Mouse (Mus musculus) liver, postnatal 0 days (tissue): ENCODE data around the gene Mrpl47. TPM values are rescaled to one million over a fixed set of nuclear protein-coding genes. Genes with fewer than 3 reads are reported as not detected.
A peak's percentile ranks its signal among the peaks of the same experiment; 100 is the strongest.
"Not testable (repeated sequence)": the region's sequence is repeated elsewhere in the genome, so short reads cannot be mapped to it uniquely, and the experiment has no call there.

ENCODE experiments used
- ATAC-seq: fragments of 200-750 bp; cut with Nextera tagmentation; 2 replicates; pipeline ENCODE4 v1.8.0; 2017; ENCODE audit warnings: mild to moderate bottlenecking, moderate library complexity
- DNase-seq: peaks from one replicate; pipeline ENCODE4 v3.0.0-alpha.2; 2016
- H3K27ac ChIP-seq: fragments of 300-500 bp; sonication (generic); 2 replicates; pipeline ENCODE4 v1.5.1; 2014; ENCODE audit warnings: antibody characterized with exemption, moderate library complexity, mild to moderate bottlenecking, low read depth
- H3K27me3 ChIP-seq: fragments of 300-500 bp; sonication (generic); 2 replicates; pipeline ENCODE4 v1.6.1; 2014; ENCODE audit warnings: low read length, control low read depth, mixed read lengths; ENCODE audit not compliant: insufficient read depth
- H3K36me3 ChIP-seq: fragments of 300-500 bp; sonication (generic); replicated peaks from 2 replicates; pipeline ENCODE4 v1.6.1; 2014; ENCODE audit warnings: mild to moderate bottlenecking, control low read depth, low read length, moderate library complexity, mixed read lengths; ENCODE audit not compliant: insufficient read depth
- H3K4me1 ChIP-seq: fragments of 300-500 bp; sonication (generic); 2 replicates; pipeline ENCODE4 v1.6.1; 2014; ENCODE audit warnings: antibody characterized with exemption, mild to moderate bottlenecking, control low read depth; ENCODE audit not compliant: insufficient read depth
- H3K4me2 ChIP-seq: fragments of 300-500 bp; sonication (generic); 2 replicates; pipeline ENCODE4 v1.6.1; 2014; ENCODE audit warnings: low read depth, mild to moderate bottlenecking, low read length, moderate library complexity, mixed read lengths
- H3K4me3 ChIP-seq: fragments of 300-500 bp; sonication (generic); 2 replicates; pipeline ENCODE4 v1.5.1; 2014; ENCODE audit warnings: low read depth, low read length
- H3K9ac ChIP-seq: fragments of 300-500 bp; sonication (generic); replicated peaks from 2 replicates; pipeline ENCODE4 v1.6.1; 2014; ENCODE audit warnings: mild to moderate bottlenecking, moderate library complexity
- H3K9me3 ChIP-seq: fragments of 300-500 bp; sonication (generic); 2 replicates; pipeline ENCODE4 v1.6.1; 2016; ENCODE audit warnings: mild to moderate bottlenecking, control low read depth, low read length, mixed read lengths
- CTCF ChIP-seq: sonication (generic); IDR thresholded peaks from 2 replicates; pipeline ENCODE4 v1.5.1; 2016; ENCODE audit warnings: antibody characterized with exemption, low read depth
- EP300 ChIP-seq: IDR thresholded peaks from 2 replicates; pipeline ENCODE4 v1.6.1; 2016; ENCODE audit warnings: antibody characterized with exemption, low read depth, mild to moderate bottlenecking
- WGBS: fragments of 180-500 bp; shearing (Covaris S2); extraction: QIAGEN DNeasy Blood & Tissue Kit; methylation state at CpG from one replicate; pipeline ENCODE4 v1.1.7; 2014; ENCODE audit not compliant: insufficient replicate concordance; 5-methylcytosine and 5-hydroxymethylcytosine counted together
- polyA plus RNA-seq: library from polyadenylated mRNA; unstranded; fragments of >200 nt; fragmentation: Nextera tagmentation; extraction: Ambion mirVana; gene quantifications from 2 replicates; pipeline ENCODE4 v1.2.1, GENCODE M21; 2015

Mrpl47 gene
- polyA plus RNA-seq, 1 experiment from 2014 or later: 15.2 TPM

DNA sequence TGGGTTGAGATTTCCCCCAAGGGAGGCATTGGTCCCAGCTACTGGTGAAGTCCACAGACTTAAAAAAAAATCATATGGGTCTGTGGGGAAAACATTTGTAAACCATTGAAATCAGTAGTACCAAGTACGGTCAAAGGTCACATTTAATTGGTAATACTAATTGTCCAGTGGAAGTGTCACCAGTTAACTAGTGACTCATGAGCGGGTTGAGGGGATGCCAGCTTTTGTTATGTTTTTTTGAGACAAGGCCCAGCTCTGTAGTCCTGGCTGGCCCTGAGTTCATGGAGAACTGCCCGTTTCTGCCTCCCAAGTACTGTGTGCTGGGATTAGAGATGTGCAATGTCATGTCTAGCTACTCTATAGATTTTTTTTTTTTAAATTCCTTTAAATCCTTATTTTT, 23.7 kb downstream of the Mrpl47 start:
- Histone ChIP-seq H3K4me1 (peaks cover 9% of the 10 kb centered on the region), H3K4me2 (no peak overlapping the region), H3K36me3 (peaks cover 61% of the 10 kb centered on the region), H3K9me3 (no peaks in the 10 kb centered on the region), H3K27me3 (no peaks in the 10 kb centered on the region), H3K9ac (no peak overlapping the region), H3K4me3 (no peak overlapping the region), H3K27ac (no peak overlapping the region)
- 91% methylated on average over 3 of the region's 3 CpGs for WGBS
- ATAC-seq (no peak), DNase-seq (no peak)
- TF ChIP-seq CTCF (no peak), EP300 (no peak)

DNA sequence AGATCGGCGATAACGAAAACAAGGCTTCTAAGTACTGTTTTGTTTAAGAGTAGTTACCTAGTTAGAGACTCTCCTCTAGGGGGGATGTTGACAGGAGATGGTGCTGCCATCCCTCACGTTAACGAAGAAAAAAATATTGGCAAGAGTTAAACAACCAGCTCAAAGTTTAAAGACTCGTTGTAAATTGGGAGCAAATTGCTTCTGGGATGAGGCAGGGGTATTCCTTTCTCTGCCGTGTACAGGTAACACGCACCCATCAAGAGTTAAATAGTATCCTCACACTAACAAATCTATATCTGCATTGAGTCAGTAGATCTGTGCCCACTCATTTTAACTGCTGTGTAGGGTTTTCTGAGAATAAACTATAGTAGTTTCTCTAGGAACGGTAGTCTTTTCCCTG, 28.0 kb downstream of the Mrpl47 start:
- Histone ChIP-seq H3K27me3 (no peaks in the 10 kb centered on the region), H3K4me1 (peaks cover 11% of the 10 kb centered on the region), H3K36me3 (peaks cover 26% of the 10 kb centered on the region), H3K9ac (peak overlapping the region; percentile 85), H3K27ac (peak overlapping the region; percentile 90), H3K4me3 (peak overlapping the region; percentile 87), H3K4me2 (peak overlapping the region; percentile 78), H3K9me3 (no peaks in the 10 kb centered on the region)
- TF ChIP-seq EP300: no peak
- TF ChIP-seq CTCF: no peak
- WGBS: 6% methylated on average over 9 of the region's 9 CpGs
- no peak for DNase-seq
- ATAC-seq: no peak

DNA sequence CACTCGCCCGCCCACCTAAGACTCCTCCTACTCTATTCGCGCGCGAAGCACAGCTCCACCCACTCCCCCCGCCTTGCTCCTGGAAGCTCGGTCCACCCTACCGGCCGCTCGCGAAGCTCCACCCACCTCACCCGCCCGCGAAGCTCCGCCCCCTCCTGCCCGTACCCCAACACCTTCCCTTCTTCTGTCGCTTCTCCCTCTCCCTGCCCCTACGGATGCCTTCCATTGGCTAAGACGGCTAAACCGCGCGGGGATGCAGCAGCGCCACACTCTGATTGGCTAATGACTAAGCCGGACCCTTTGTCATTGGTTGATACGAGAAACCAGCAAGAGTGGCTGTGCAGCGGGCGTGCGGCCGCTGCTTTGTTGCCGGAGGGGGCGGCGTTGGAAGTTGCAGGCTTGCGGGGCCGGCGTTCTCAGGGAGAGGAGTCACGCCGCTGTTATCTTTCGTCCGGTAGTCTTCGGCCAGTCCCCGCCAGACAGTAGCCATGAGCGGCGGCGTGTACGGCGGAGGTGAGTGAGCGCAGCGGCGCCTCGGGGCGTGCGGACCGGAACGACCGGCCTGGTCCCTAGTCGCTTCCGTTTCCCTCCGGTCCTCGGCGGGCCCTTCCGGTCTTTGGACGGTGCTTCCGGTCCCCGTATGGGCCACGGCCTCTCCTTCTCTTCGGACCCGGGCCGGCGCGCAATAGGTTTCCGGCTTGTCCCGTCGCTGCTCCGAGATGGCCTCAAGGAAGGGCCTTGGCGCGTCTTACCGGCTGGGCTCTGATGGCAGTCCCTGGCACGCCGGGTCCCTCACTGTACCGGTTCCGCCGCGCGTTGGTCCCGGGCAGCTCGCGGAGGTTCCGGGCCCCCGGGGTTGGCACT, 28.8 kb downstream of the Mrpl47 start:
- H3K9me3 ChIP-seq: no peaks in the 10 kb centered on the region
- peak overlapping the region; percentile 87 for H3K4me3 ChIP-seq
- peak overlapping the region; percentile 90 for H3K27ac ChIP-seq
- TF ChIP-seq EP300 (peak; percentile 70; the same call in 1 of the 2 replicates), CTCF (peak; percentile 27; the same call in 1 of the 2 replicates)
- DNase-seq: peak; percentile 100
- WGBS: under 1% methylated on average over 74 of the region's 90 CpGs
- H3K36me3 ChIP-seq: peaks cover 18% of the 10 kb centered on the region
- no peaks in the 10 kb centered on the region for H3K27me3 ChIP-seq
- peak overlapping the region; percentile 78 for H3K4me2 ChIP-seq
- peak overlapping the region; percentile 85 for H3K9ac ChIP-seq
- ATAC-seq: peak; percentile 99
- H3K4me1 ChIP-seq: peaks cover 11% of the 10 kb centered on the region

DNA sequence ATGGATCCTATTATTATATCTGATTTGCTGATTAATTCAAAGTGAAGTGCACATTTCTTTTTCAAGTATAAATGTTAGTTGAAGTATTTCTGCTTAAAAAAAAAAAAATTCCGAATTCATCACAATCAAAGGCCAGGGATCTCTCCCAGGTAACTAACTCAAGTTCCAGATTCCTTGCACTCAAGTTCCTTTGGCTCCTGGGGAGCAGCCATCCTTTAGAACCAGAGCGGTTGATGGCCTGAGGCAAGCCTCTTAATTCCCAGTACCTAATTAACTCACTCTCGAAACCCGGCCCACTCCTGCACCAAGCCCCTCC, 29.4 kb downstream of the Mrpl47 start:
- no peaks in the 10 kb centered on the region for H3K27me3 ChIP-seq
- 0 out of 2 replicates have a peak overlapping the region, but pooled peaks have one; percentile 50 for H3K9ac ChIP-seq
- DNase-seq: no peak
- no peak overlapping the region for H3K27ac ChIP-seq
- peak overlapping the region; percentile 78 for H3K4me2 ChIP-seq
- no peaks in the 10 kb centered on the region for H3K9me3 ChIP-seq
- ATAC-seq: no peak
- peak overlapping the region; percentile 87 for H3K4me3 ChIP-seq
- TF ChIP-seq CTCF (no peak), EP300 (no peak)
- 6% methylated on average over 4 of the region's 4 CpGs for WGBS
- peaks cover 12% of the 10 kb centered on the region for H3K36me3 ChIP-seq
- peaks cover 11% of the 10 kb centered on the region for H3K4me1 ChIP-seq

DNA sequence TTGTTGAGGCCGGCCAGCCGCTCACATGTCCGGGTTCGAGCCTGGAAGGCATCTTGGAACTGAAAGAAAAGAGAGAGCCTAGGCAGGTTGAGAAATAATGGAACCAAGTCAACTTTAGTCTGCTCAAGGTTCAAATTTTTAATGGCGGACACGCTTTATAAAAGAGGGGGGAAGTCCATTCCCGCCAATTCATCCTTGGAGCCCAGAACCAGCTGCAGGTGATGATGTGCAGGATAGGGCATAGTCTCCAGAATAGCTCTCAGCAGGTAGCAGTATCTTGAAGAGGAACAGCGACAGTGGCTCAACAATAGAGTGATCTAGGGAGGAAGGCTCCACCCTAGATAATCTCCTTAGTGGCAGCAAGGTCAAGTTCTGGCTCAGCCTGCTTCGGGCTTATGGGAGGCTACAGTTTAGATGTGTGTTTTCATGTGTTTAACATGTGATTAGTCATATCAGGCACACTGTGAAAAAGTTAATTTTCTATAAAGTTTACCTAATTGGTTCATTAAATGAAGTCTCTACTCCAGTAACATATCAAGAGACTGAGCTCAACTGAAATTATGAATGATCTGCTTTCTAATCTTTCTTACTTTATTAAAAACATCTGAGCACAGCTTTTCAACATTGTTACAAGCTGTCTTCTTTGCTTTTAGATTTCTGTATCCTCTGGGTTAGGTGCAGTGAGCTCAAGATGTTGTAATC, 31.6 kb downstream of the Mrpl47 start, which contains the start of gene Actl6a:
TSS of gene Actl6a (plus strand) at position 652 of the 702 bp plus-strand sequence.
- not testable (repeated sequence) for H3K9ac ChIP-seq, H3K4me2 ChIP-seq, H3K9me3 ChIP-seq, ATAC-seq, H3K27ac ChIP-seq, H3K4me3 ChIP-seq, H3K36me3 ChIP-seq, DNase-seq, H3K27me3 ChIP-seq
- 73% methylated on average over 9 of the region's 9 CpGs for WGBS
- H3K4me1 ChIP-seq: peaks cover 11% of the 10 kb centered on the region

DNA sequence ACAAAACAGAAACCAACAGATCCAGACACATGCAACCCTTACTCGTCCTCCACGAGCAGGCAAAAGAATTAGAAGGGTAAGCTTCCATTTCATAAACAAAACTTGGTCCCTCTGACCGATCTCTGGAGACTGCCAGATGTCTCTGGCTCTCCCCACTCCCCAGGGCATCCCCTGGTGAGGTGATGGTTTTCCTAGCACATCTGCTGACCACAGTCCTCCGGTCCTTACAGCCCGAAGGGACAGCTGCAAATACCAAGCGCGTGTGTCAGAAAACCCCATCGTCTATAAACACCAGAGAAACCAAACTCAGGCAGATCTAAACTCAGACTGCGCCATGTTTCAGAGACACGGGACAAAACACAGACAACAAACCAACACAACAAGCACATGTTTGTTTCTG, 32.8 kb downstream of the Mrpl47 start:
- not testable (repeated sequence) for ATAC-seq, H3K4me3 ChIP-seq
- 90% methylated on average over 10 of the region's 10 CpGs for WGBS

GRCm38 (mm10) chr3:32704021-32704420, 33.4 kb downstream of the Mrpl47 start:
- H3K27me3 ChIP-seq, H3K27ac ChIP-seq, DNase-seq, H3K4me3 ChIP-seq, H3K9ac ChIP-seq, H3K4me2 ChIP-seq, ATAC-seq, H3K36me3 ChIP-seq, H3K9me3 ChIP-seq, H3K4me1 ChIP-seq: not testable (repeated sequence)
- 89% methylated on average over 6 of the region's 6 CpGs for WGBS

More for the DNA sequence above, 32.8 kb downstream of the Mrpl47 start:
- H3K4me1 ChIP-seq, H3K9ac ChIP-seq, H3K36me3 ChIP-seq, DNase-seq, H3K9me3 ChIP-seq, H3K27ac ChIP-seq, H3K27me3 ChIP-seq, H3K4me2 ChIP-seq: not testable (repeated sequence)
